ENCODE assay signal across 19 mouse cellular contexts in the genomic region with DNA sequence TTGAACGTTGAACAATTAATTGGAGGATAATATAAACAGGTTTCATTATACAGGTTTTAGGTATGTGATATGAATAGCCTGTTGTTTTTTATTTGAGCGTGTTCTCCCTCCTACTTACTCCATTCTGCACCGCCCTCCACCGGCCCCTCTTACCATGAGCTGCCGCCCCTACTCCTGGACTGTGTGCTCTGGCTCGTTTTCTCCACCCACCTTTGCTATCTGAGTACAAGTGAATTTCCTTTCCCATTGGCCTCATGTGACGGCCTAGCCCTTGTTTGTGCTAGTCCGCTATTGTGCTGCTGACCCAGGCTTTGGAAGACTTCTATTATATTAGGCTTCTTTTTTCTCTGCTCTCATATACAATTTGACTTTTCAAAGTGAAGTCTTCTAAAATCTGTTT.
DNase-seq lines count a peak whose midpoint lies in the region; ATAC-seq and TF ChIP-seq lines count a peak whose summit lies in the region.
"Had no signal": no experiment of that assay in that cellular context is flagged by ENCODE, and none has a peak within 500 bp of the region (broad histone marks: within the 10 kb centered on the region; RNA-seq: fewer than 3 reads in every experiment).

No protein-coding gene starts in this region.

- no peak overlapping the region for H3K4me2 ChIP-seq in lung, embryonic 16.5 days (ENCODE audit: low read depth, low read length)
- H3K4me2 ChIP-seq in lung, postnatal 0 days (replicated peaks; ENCODE audit: low read depth, low read length) = no peak overlapping the region
- H3K4me2 ChIP-seq in stomach, embryonic 16.5 days (ENCODE audit: low read depth, low read length) = no peak overlapping the region
- H3K4me2 ChIP-seq: embryonic facial prominence, embryonic 12.5 days; forebrain, embryonic 13.5 days; forebrain, embryonic 15.5 days had no signal

- intact Hi-C loops in heart, adult 2 months (cut with DNase I) = no loop called here

- H3K36me3 ChIP-seq in heart, adult 2 months (ENCODE audit: control insufficient read depth, insufficient read depth, low read length) = no peaks in the 10 kb centered on the region
- H3K36me3 ChIP-seq in lung, embryonic 16.5 days (ENCODE audit: control insufficient read depth, insufficient read depth, low read length) = no peaks in the 10 kb centered on the region
- H3K36me3 ChIP-seq in lung, postnatal 0 days (ENCODE audit: insufficient read depth, low read length) = no peaks in the 10 kb centered on the region
- H3K36me3 ChIP-seq in stomach, embryonic 16.5 days (ENCODE audit: control insufficient read depth, insufficient read depth, low read length) = no peaks in the 10 kb centered on the region
- H3K36me3 ChIP-seq: embryonic facial prominence, embryonic 10.5 days; embryonic facial prominence, embryonic 12.5 days; forebrain, embryonic 15.5 days; G1E had no signal

- DNase-seq in heart, adult 11 months = peak; percentile 83
- DNase-seq in heart, adult 2 months = no peak
- DNase-seq in lung, postnatal 0 days (ENCODE audit: low spot score) = no peak
- DNase-seq: B cell, adult 2 months; cerebellum, adult 11-12 months; cerebellum, adult 2 months; cerebellum, adult 9-10 months; cerebellum, postnatal 25 days had no signal

- no peak overlapping the region for H3K9ac ChIP-seq in heart, adult 2 months (ENCODE audit: low read depth, low read length)
- no peak overlapping the region for H3K9ac ChIP-seq in lung, embryonic 16.5 days (ENCODE audit: low read length)
- H3K9ac ChIP-seq in lung, postnatal 0 days (replicated peaks; ENCODE audit: low read depth) = no peak overlapping the region
- H3K9ac ChIP-seq in stomach, embryonic 16.5 days (ENCODE audit: low read length) = no peak overlapping the region
- H3K9ac ChIP-seq: embryonic facial prominence, embryonic 12.5 days; forebrain, embryonic 13.5 days; forebrain, embryonic 15.5 days had no signal

- H3K4me1 ChIP-seq in heart, adult 2 months (ENCODE audit: control insufficient read depth, insufficient read depth, low read length) = no peaks in the 10 kb centered on the region
- H3K4me1 ChIP-seq in lung, embryonic 16.5 days (replicated peaks; ENCODE audit: control insufficient read depth, insufficient read depth, low read length) = peaks cover 5% of the 10 kb centered on the region
- no peaks in the 10 kb centered on the region for H3K4me1 ChIP-seq in lung, postnatal 0 days (ENCODE audit: insufficient read depth, low read depth, low read length)
- peaks cover 3% of the 10 kb centered on the region; the same call in 1 of the 2 replicates for H3K4me1 ChIP-seq in stomach, embryonic 16.5 days (ENCODE audit: control insufficient read depth, insufficient read depth, low read length)
- H3K4me1 ChIP-seq: embryonic facial prominence, embryonic 10.5 days; embryonic facial prominence, embryonic 12.5 days; forebrain, embryonic 13.5 days; forebrain, embryonic 15.5 days had no signal

- no peak overlapping the region for H3K27ac ChIP-seq in heart, adult 2 months
- H3K27ac ChIP-seq in lung, embryonic 16.5 days (ENCODE audit: low read length) = no peak overlapping the region
- no peak overlapping the region for H3K27ac ChIP-seq in lung, postnatal 0 days (ENCODE audit: low read length)
- H3K27ac ChIP-seq in stomach, embryonic 16.5 days (ENCODE audit: low read length) = no peak overlapping the region
- H3K27ac ChIP-seq: embryonic facial prominence, embryonic 10.5 days; embryonic facial prominence, embryonic 12.5 days; forebrain, embryonic 13.5 days; forebrain, embryonic 15.5 days had no signal

- TF ChIP-seq EP300 in heart, adult 2 months (IDR thresholded peaks at IDR 0.05; ENCODE audit: insufficient read depth, low read depth, low read length) = no peak
- no peak for TF ChIP-seq EP300 in lung, postnatal 0 days (IDR thresholded peaks at IDR 0.05)

- H3K27me3 ChIP-seq in heart, adult 2 months (ENCODE audit: control insufficient read depth, insufficient read depth, low read length) = no peaks in the 10 kb centered on the region
- no peaks in the 10 kb centered on the region for H3K27me3 ChIP-seq in lung, embryonic 16.5 days (ENCODE audit: control insufficient read depth, insufficient read depth, low read depth, low read length)
- H3K27me3 ChIP-seq in lung, postnatal 0 days (replicated peaks; ENCODE audit: insufficient read depth, low read length) = no peaks in the 10 kb centered on the region
- H3K27me3 ChIP-seq in stomach, embryonic 16.5 days (ENCODE audit: control insufficient read depth, insufficient read depth, low read length) = no peaks in the 10 kb centered on the region
- H3K27me3 ChIP-seq: CH12.LX; embryonic facial prominence, embryonic 12.5 days; forebrain, embryonic 13.5 days; forebrain, embryonic 15.5 days; Patski had no signal

- H3K9me3 ChIP-seq in lung, embryonic 16.5 days (ENCODE audit: control insufficient read depth, low read length) = no peaks in the 10 kb centered on the region
- no peaks in the 10 kb centered on the region for H3K9me3 ChIP-seq in lung, postnatal 0 days (ENCODE audit: low read length)
- no peaks in the 10 kb centered on the region for H3K9me3 ChIP-seq in stomach, embryonic 16.5 days (replicated peaks; ENCODE audit: control insufficient read depth, low read length)
- H3K9me3 ChIP-seq: embryonic facial prominence, embryonic 10.5 days; embryonic facial prominence, embryonic 12.5 days; forebrain, embryonic 13.5 days; forebrain, embryonic 15.5 days; G1E had no signal

- H3K4me3 ChIP-seq in heart, adult 2 months = no peak overlapping the region
- no peak overlapping the region for H3K4me3 ChIP-seq in lung, embryonic 16.5 days (ENCODE audit: low read length)
- H3K4me3 ChIP-seq in lung, postnatal 0 days (ENCODE audit: low read depth, low read length) = no peak overlapping the region
- H3K4me3 ChIP-seq in stomach, embryonic 16.5 days (replicated peaks; ENCODE audit: low read length) = no peak overlapping the region
- H3K4me3 ChIP-seq: embryonic facial prominence, embryonic 10.5 days; embryonic facial prominence, embryonic 12.5 days; forebrain, embryonic 13.5 days; forebrain, embryonic 15.5 days had no signal

- TF ChIP-seq POLR2A in heart, adult 2 months (IDR thresholded peaks at IDR 0.05; ENCODE audit: insufficient read depth, low read depth, low read length) = no peak

- ATAC-seq in lung, embryonic 16.5 days (ENCODE audit: low read depth) = 0 out of 2 replicates have a peak, but pooled peaks have one; percentile 22
- no peak for ATAC-seq in lung, postnatal 0 days
- 0 out of 2 replicates have a peak, but pooled peaks have one; percentile 45 for ATAC-seq in stomach, embryonic 16.5 days (ENCODE audit: insufficient read depth, low FRiP score)
- ATAC-seq: activated CD4-positive, CD25-positive, alpha-beta regulatory T cell, adult 4 months; CD4-positive, CD25-positive, alpha-beta regulatory T cell, adult 4 months; forebrain, embryonic 13.5 days; forebrain, embryonic 15.5 days; Patski had no signal

- no peak for TF ChIP-seq CTCF in heart, adult 2 months (IDR thresholded peaks at IDR 0.05)
- no peak for TF ChIP-seq CTCF in lung, postnatal 0 days (IDR thresholded peaks at IDR 0.05)

- no peaks in the 10 kb centered on the region for H3K79me2 ChIP-seq in heart, adult 2 months (replicated peaks; ENCODE audit: control insufficient read depth, insufficient read depth, low read length)

- WGBS in heart, adult 2 months = 62% methylated on average over 8 of the region's 8 CpGs
- WGBS in lung, embryonic 16.5 days = 62% methylated on average over 8 of the region's 8 CpGs
- 53% methylated on average over 8 of the region's 8 CpGs for WGBS in lung, postnatal 0 days
- WGBS in stomach, embryonic 16.5 days = 54% methylated on average over 8 of the region's 8 CpGs
